Mouse (Mus musculus): Measurements from ENCODE around the gene Arpc1b.

- no peak for TF ChIP-seq POLR2A (IDR thresholded peaks at IDR 0.05; ENCODE audit: extremely low read depth, insufficient read depth, low read length)
- no peak for TF ChIP-seq CTCF (IDR thresholded peaks at IDR 0.05; ENCODE audit: low read depth, low read length)
Measured at GRCm38 (mm10) chr5:145064765-145065340, 49.2 kb upstream of the Arpc1b start.
